Mouse (Mus musculus) c-Kit-positive CD71-negative TER-119-negative erythroid progenitor cells, embryonic 14.5 days (primary cell): ENCODE data around the gene Plekhm3.

ENCODE experiments used
- DNase-seq: peaks from one replicate; pipeline ENCODE4 v3.0.0-alpha.2; 2013; ENCODE audit warnings: low read depth

The Plekhm3 gene

GRCm38 (mm10) chr1:64875156-64875555, 81.5 kb downstream of the Plekhm3 start:
- DNase-seq, result no peak

- DNase-seq, result no peak
These were observed 84.7 kb downstream of the Plekhm3 start for GRCm38 (mm10) chr1:64871956-64872355.

GRCm38 (mm10) chr1:64867684-64868083, 88.9 kb downstream of the Plekhm3 start:
- no peak for DNase-seq

- DNase-seq, result no peak
These were observed 90.5 kb downstream of the Plekhm3 start for GRCm38 (mm10) chr1:64866140-64866539.

GRCm38 (mm10) chr1:64860235-64860920, 96.2 kb downstream of the Plekhm3 start:
- no peak for DNase-seq

- no peak for DNase-seq
These were observed 96.8 kb downstream of the Plekhm3 start for GRCm38 (mm10) chr1:64859826-64860225.

GRCm38 (mm10) chr1:64854835-64855234, 101.8 kb downstream of the Plekhm3 start:
- no peak for DNase-seq

- DNase-seq, result no peak
These were observed 102.6 kb downstream of the Plekhm3 start for GRCm38 (mm10) chr1:64853738-64854730.

GRCm38 (mm10) chr1:64853244-64853643, 103.4 kb downstream of the Plekhm3 start:
- no peak for DNase-seq

GRCm38 (mm10) chr1:64852272-64852671, 104.4 kb downstream of the Plekhm3 start:
- DNase-seq, result no peak

- DNase-seq, result no peak
These were observed 106.3 kb downstream of the Plekhm3 start for GRCm38 (mm10) chr1:64850345-64850744.

GRCm38 (mm10) chr1:64848996-64849395, 107.6 kb downstream of the Plekhm3 start:
- DNase-seq, result no peak

- no peak for DNase-seq
These were observed 108.5 kb downstream of the Plekhm3 start for GRCm38 (mm10) chr1:64848081-64848480.

- DNase-seq, result no peak
These were observed 109.1 kb downstream of the Plekhm3 start for GRCm38 (mm10) chr1:64847565-64847964.

GRCm38 (mm10) chr1:64844978-64845377, 111.6 kb downstream of the Plekhm3 start:
- DNase-seq, result no peak

GRCm38 (mm10) chr1:64843900-64844616, 112.6 kb downstream of the Plekhm3 start:
- DNase-seq, result no peak

GRCm38 (mm10) chr1:64840930-64841329, 115.7 kb downstream of the Plekhm3 start:
- DNase-seq, result no peak

- no peak for DNase-seq
These were observed 120.0 kb downstream of the Plekhm3 start for GRCm38 (mm10) chr1:64836584-64836983.

- no peak for DNase-seq
These were observed 120.5 kb downstream of the Plekhm3 start for GRCm38 (mm10) chr1:64836114-64836513.

- DNase-seq, result no peak
These were observed 125.1 kb downstream of the Plekhm3 start for GRCm38 (mm10) chr1:64831552-64831951.

GRCm38 (mm10) chr1:64827434-64827833, 129.2 kb downstream of the Plekhm3 start:
- DNase-seq, result no peak

- DNase-seq, result no peak
These were observed 130.1 kb downstream of the Plekhm3 start for GRCm38 (mm10) chr1:64826348-64827103.
